Mouse (Mus musculus): Measurements from ENCODE around the gene Mpp4. TPM values are rescaled to one million over a fixed set of nuclear protein-coding genes. Genes with fewer than 3 reads are reported as not detected.

The Mpp4 gene
- polyA plus RNA-seq, 1 experiment = 1.2 TPM

- no peak for DNase-seq (ENCODE audit: low read depth, low spot score)
- WGBS = 85% methylated on average over 6 of the region's 6 CpGs
Measured at GRCm38 (mm10) chr1:59102071-59102470, 61.1 kb downstream of the Mpp4 start.

DNA sequence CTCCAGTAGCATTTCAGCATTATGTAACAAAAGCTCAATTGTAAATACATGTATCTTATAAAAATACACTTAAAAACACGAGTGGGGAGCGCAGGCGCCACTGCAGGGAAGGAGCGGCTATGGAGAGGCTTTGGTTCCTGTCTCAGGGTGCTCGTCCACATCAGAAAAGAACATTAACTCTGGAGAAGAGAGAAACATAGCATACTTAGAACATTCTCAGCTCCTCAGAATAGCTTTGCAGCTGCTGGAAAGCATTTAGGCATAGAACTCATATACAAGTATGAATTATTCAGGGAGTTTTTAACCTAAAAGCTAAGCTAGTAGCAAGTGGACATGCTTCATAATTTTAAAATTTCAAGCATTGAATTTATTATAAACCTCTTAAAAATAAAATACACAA is 62.2 kb downstream of the Mpp4 start:
- WGBS = 86% methylated on average over 5 of the region's 5 CpGs
- no peak for DNase-seq (ENCODE audit: low read depth, low spot score)

GRCm38 (mm10) chr1:59094705-59095104 is 68.5 kb downstream of the Mpp4 start, which contains the start of gene C2cd6:
Gene C2cd6, minus strand, starts transcription at chr1:59094900.
- DNase-seq (ENCODE audit: low read depth, low spot score) = no peak
- 91% methylated on average over 19 of the region's 19 CpGs for WGBS

Other genes starting within 250 kb of the Mpp4 start
- gene Trak2, start 190.0 kb downstream of the Mpp4 start, polyA plus RNA-seq (2012; rRNA removed) = 7.1 and 14.5 TPM in 2 replicates
- gene Stradb, start 189.9 kb downstream of the Mpp4 start, polyA plus RNA-seq (2012; rRNA removed) = 8.7 and 11.5 TPM in 2 replicates
- not detected in 2 replicates for gene C2cd6, start 68.5 kb downstream of the Mpp4 start, polyA plus RNA-seq (2012; rRNA removed)
- gene Tmem237, start 43.0 kb downstream of the Mpp4 start, polyA plus RNA-seq (2012; rRNA removed) = 1.6 and 2.0 TPM in 2 replicates
- 3.5 and 10.3 TPM in 2 replicates for gene Als2, start 73.8 kb upstream of the Mpp4 start, polyA plus RNA-seq (2012; rRNA removed)
- gene Cdk15, start 93.5 kb upstream of the Mpp4 start, polyA plus RNA-seq (2012; rRNA removed) = not detected in 2 replicates

Measured in large intestine, adult 2 months (tissue).